Mouse (Mus musculus) ES-Bruce4 (cell line): ENCODE results near the gene Auts2.

ENCODE experiments used
- CTCF ChIP-seq: IDR thresholded peaks from one replicate; pipeline ENCODE4 v1.8.1; 2011; ENCODE audit warnings: low read depth, low read length
- EP300 ChIP-seq: IDR thresholded peaks from 2 replicates; pipeline ENCODE4 v1.6.1; 2011; ENCODE audit warnings: low read depth, low read length; ENCODE audit not compliant: insufficient read depth
- POLR2A ChIP-seq: IDR thresholded peaks from one replicate; pipeline ENCODE4 v1.8.1; 2011; ENCODE audit warnings: low read length; ENCODE audit not compliant: insufficient read depth

DNA sequence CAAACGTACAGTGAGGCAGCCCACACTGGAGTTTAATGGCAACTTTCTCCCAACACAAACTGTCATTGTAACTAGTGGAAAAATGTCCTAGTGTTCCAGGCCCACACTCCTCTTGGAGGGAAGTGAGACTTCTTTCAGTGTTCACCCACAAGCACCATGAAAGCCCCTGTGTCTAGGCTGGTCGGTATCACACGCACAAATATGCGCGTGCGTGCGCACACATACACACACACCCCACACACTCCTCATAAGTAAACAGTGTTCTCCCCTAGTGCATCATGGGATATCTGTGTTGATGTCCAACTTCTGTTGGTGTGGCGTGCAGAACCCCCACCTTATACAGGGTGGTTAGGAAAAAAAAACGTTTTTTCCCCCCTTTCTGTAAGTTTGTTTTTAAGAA, 964.4 kb downstream of the Auts2 start:
- TF ChIP-seq CTCF (no peak), POLR2A (no peak), EP300 (no peak)
